Mouse (Mus musculus): ENCODE data around the gene Vti1a. TPM values are rescaled to one million over a fixed set of nuclear protein-coding genes. Genes with fewer than 3 reads are reported as not detected.

Vti1a gene
- polyA plus RNA-seq, 1 experiment from 2014 or later = 26.7 TPM

DNA sequence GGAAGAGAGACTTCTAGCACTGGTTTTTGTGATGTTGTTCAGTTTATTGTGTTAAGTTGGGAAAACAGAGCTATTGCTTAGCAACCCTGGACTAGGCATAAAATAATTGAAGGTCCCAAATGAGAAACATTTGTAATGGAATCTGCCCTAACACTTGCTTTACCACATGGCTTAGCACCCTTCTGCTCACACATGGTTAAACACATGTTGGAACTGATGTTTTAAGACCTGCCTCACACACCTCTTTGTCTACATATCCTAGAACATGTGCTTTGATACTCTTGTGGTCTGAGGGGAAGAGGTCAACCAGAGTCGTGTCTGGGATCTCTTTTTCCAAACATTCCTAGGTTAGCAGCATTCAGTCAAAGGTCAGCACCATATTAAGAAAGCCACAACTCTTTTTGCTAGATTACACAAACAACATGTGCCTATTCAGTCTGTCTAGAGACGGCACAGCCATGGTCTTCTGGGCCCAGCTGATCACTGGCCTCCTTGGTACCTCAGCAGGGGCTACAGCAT, 210.7 kb downstream of the Vti1a start:
- Histone ChIP-seq H3K4me3 (ENCODE audit: low read length) (no peak overlapping the region), H3K36me3 (ENCODE audit: control insufficient read depth, insufficient read depth, low read length) (no peaks in the 10 kb centered on the region), H3K9me3 (ENCODE audit: control insufficient read depth, low read length) (no peaks in the 10 kb centered on the region), H3K9ac (ENCODE audit: low read length) (no peak overlapping the region), H3K4me2 (ENCODE audit: low read depth, low read length) (no peak overlapping the region), H3K27ac (ENCODE audit: low read length) (no peak overlapping the region), H3K27me3 (ENCODE audit: control insufficient read depth, insufficient read depth, low read depth, low read length) (no peaks in the 10 kb centered on the region), H3K4me1 (replicated peaks; ENCODE audit: control insufficient read depth, insufficient read depth, low read length) (no peaks in the 10 kb centered on the region)
- no peak for ATAC-seq (ENCODE audit: low read depth)
- WGBS = 21% methylated on average over 2 of the region's 2 CpGs

DNA sequence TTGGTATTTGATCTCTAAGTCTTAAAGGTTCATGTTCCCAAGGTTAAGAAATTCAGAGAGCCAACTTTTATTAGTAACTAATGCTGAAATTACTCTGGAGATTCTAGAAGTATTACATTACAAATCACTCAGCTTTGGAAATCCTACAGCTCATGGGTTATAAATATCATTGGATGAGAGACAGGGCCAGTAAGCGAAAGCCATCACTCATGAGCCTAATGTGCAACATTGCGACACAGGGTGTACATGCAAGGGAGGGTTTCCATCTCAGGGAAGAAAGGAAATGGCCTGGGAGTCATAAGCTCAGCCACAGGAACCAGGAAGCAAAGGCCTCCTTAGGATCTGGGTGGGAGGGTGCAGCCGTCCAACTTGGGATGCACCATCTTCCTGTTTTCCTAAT, 213.9 kb downstream of the Vti1a start:
- H3K9ac ChIP-seq (ENCODE audit: low read length) = no peak overlapping the region
- no peak for ATAC-seq (ENCODE audit: low read depth)
- 71% methylated on average over 3 of the region's 3 CpGs for WGBS
- no peaks in the 10 kb centered on the region for H3K36me3 ChIP-seq (ENCODE audit: control insufficient read depth, insufficient read depth, low read length)
- no peaks in the 10 kb centered on the region for H3K4me1 ChIP-seq (replicated peaks; ENCODE audit: control insufficient read depth, insufficient read depth, low read length)
- H3K4me2 ChIP-seq (ENCODE audit: low read depth, low read length) = no peak overlapping the region
- no peaks in the 10 kb centered on the region for H3K9me3 ChIP-seq (ENCODE audit: control insufficient read depth, low read length)
- no peak overlapping the region for H3K4me3 ChIP-seq (ENCODE audit: low read length)
- H3K27me3 ChIP-seq (ENCODE audit: control insufficient read depth, insufficient read depth, low read depth, low read length) = no peaks in the 10 kb centered on the region
- H3K27ac ChIP-seq (ENCODE audit: low read length) = no peak overlapping the region

DNA sequence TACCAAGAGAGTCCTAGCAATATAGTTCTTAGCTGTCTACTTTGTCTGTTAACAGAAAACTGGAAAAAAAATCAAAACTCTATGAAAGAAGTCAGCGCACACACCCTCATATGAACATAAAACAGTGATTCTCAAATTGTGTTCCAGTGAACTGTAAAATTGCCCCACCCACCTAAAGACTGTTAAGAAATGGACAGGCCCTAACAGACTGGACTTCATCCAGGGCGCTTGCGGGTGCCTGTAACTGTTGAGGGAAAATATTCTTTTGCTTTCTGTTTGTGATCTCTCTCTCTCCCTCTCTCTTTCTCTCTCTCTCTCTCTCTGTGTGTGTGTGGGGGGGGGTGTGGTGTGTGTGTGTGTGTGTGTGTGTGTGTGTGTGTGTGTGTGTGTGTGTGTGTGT, 216.6 kb downstream of the Vti1a start:
- no peaks in the 10 kb centered on the region for H3K9me3 ChIP-seq (ENCODE audit: control insufficient read depth, low read length)
- WGBS = 93% methylated on average over 3 of the region's 3 CpGs
- no peak overlapping the region for H3K27ac ChIP-seq (ENCODE audit: low read length)
- no peak overlapping the region for H3K4me3 ChIP-seq (ENCODE audit: low read length)
- no peaks in the 10 kb centered on the region for H3K27me3 ChIP-seq (ENCODE audit: control insufficient read depth, insufficient read depth, low read depth, low read length)
- H3K9ac ChIP-seq (ENCODE audit: low read length) = no peak overlapping the region
- no peaks in the 10 kb centered on the region for H3K36me3 ChIP-seq (ENCODE audit: control insufficient read depth, insufficient read depth, low read length)
- no peak for ATAC-seq (ENCODE audit: low read depth)
- H3K4me2 ChIP-seq (ENCODE audit: low read depth, low read length) = no peak overlapping the region
- H3K4me1 ChIP-seq (replicated peaks; ENCODE audit: control insufficient read depth, insufficient read depth, low read length) = no peaks in the 10 kb centered on the region

GRCm38 (mm10) chr19:55536273-55536937, 220.3 kb downstream of the Vti1a start:
- Histone ChIP-seq H3K27me3 (ENCODE audit: control insufficient read depth, insufficient read depth, low read depth, low read length) (no peaks in the 10 kb centered on the region), H3K4me2 (ENCODE audit: low read depth, low read length) (no peak overlapping the region), H3K27ac (ENCODE audit: low read length) (no peak overlapping the region), H3K4me3 (ENCODE audit: low read length) (no peak overlapping the region), H3K4me1 (replicated peaks; ENCODE audit: control insufficient read depth, insufficient read depth, low read length) (no peaks in the 10 kb centered on the region), H3K9ac (ENCODE audit: low read length) (no peak overlapping the region), H3K36me3 (ENCODE audit: control insufficient read depth, insufficient read depth, low read length) (no peaks in the 10 kb centered on the region), H3K9me3 (ENCODE audit: control insufficient read depth, low read length) (no peaks in the 10 kb centered on the region)
- ATAC-seq (ENCODE audit: low read depth) = no peak
- 79% methylated on average over 7 of the region's 7 CpGs for WGBS

DNA sequence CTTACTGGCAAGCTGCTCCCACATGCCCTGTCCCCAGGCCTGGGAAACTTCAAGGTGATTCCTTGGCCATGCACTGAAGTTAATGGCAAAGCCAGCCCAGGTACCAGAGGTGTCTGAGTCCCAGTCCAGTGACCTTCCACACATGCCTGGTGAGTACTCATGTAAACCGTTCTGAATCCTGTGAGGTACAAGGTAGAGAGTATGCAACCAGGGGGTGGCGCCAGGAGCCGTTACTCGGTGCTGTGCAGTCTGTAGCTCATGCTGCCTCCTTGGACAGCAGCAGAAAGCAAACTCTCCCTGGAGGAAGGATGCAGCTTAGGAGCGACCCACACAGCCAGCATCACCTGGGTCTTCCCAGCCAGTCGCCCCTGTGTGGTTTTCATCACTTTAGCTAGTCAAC, 221.6 kb downstream of the Vti1a start:
- Histone ChIP-seq H3K9me3 (ENCODE audit: control insufficient read depth, low read length) (no peaks in the 10 kb centered on the region), H3K27ac (ENCODE audit: low read length) (no peak overlapping the region), H3K4me3 (ENCODE audit: low read length) (no peak overlapping the region), H3K4me2 (ENCODE audit: low read depth, low read length) (no peak overlapping the region), H3K36me3 (ENCODE audit: control insufficient read depth, insufficient read depth, low read length) (no peaks in the 10 kb centered on the region), H3K9ac (ENCODE audit: low read length) (no peak overlapping the region), H3K27me3 (ENCODE audit: control insufficient read depth, insufficient read depth, low read depth, low read length) (no peaks in the 10 kb centered on the region), H3K4me1 (replicated peaks; ENCODE audit: control insufficient read depth, insufficient read depth, low read length) (no peaks in the 10 kb centered on the region; the same call in 1 of the 2 replicates)
- no peak for ATAC-seq (ENCODE audit: low read depth)
- WGBS = 37% methylated on average over 6 of the region's 6 CpGs

DNA sequence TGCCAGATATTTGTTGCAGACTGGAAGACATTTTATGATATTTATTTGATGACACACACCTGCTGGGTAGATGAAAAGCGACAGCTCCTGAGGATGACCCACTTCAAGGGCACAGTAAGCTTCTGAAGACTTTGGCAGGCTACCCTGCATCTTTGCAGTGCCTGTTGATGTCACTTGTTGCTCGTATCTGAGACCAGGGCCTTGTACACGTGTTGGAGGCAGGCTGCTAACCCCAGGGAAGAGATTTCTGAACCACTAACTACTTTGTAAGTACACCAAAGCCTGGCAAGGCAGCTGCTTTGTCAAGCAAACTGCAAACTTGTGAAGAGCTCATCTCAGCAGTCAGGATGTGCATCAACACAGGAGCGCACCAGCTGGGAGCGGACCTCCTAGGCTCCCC, 225.5 kb downstream of the Vti1a start:
- H3K36me3 ChIP-seq (ENCODE audit: control insufficient read depth, insufficient read depth, low read length) = no peaks in the 10 kb centered on the region
- no peak overlapping the region for H3K9ac ChIP-seq (ENCODE audit: low read length)
- H3K27me3 ChIP-seq (ENCODE audit: control insufficient read depth, insufficient read depth, low read depth, low read length) = peaks cover 3% of the 10 kb centered on the region; the same call in 1 of the 2 replicates
- H3K27ac ChIP-seq (ENCODE audit: low read length) = no peak overlapping the region
- 78% methylated on average over 5 of the region's 5 CpGs for WGBS
- no peaks in the 10 kb centered on the region; the same call in 1 of the 2 replicates for H3K4me1 ChIP-seq (replicated peaks; ENCODE audit: control insufficient read depth, insufficient read depth, low read length)
- no peak overlapping the region for H3K4me3 ChIP-seq (ENCODE audit: low read length)
- no peaks in the 10 kb centered on the region for H3K9me3 ChIP-seq (ENCODE audit: control insufficient read depth, low read length)
- H3K4me2 ChIP-seq (ENCODE audit: low read depth, low read length) = no peak overlapping the region
- ATAC-seq (ENCODE audit: low read depth) = no peak

DNA sequence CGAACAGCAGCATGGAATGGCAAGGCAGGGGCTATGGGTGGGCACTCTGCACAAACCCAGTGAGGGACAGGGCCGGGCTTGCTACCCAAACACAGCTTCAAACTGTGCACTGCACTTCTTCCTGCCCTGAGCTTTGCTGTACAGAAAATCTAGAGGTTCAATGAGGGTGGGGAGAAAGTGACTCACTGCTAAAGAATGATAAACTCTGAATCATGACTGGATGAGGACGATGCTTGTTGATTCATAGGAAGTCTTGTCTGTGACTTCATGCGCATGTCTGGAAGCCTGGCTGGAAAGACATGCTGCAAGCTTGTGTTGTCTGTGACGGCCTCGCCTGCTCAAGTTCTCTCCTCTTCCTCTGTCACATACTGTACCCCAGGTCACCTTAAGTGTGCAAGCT, 226.4 kb downstream of the Vti1a start:
- ATAC-seq (ENCODE audit: low read depth) = peak; percentile 52
- H3K27me3 ChIP-seq (ENCODE audit: control insufficient read depth, insufficient read depth, low read depth, low read length) = peaks cover 7% of the 10 kb centered on the region
- no peak overlapping the region for H3K9ac ChIP-seq (ENCODE audit: low read length)
- no peaks in the 10 kb centered on the region for H3K36me3 ChIP-seq (ENCODE audit: control insufficient read depth, insufficient read depth, low read length)
- no peak overlapping the region for H3K4me2 ChIP-seq (ENCODE audit: low read depth, low read length)
- no peak overlapping the region for H3K4me3 ChIP-seq (ENCODE audit: low read length)
- H3K27ac ChIP-seq (ENCODE audit: low read length) = no peak overlapping the region
- WGBS = 51% methylated on average over 6 of the region's 6 CpGs
- H3K9me3 ChIP-seq (ENCODE audit: control insufficient read depth, low read length) = no peaks in the 10 kb centered on the region
- no peaks in the 10 kb centered on the region; the same call in 1 of the 2 replicates for H3K4me1 ChIP-seq (replicated peaks; ENCODE audit: control insufficient read depth, insufficient read depth, low read length)

DNA sequence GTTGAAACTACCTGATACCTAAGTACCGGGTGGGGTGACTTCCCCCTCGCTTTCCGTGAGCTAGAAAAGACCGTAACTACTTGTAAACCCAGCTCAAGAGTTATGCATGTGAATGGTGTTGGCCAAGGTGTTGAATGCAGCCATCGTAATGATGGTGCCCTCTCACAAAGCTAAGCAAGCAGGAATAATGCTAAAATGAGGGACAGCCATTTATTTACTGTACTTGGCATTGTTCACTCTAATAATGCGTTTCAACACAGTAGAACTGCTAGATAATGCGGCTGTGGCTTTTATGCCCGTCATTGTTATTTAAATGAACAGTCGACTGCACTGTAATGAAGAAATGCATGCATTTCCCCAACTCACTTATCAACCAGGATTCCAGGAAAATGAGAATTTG, 227.1 kb downstream of the Vti1a start:
- no peak overlapping the region for H3K4me2 ChIP-seq (ENCODE audit: low read depth, low read length)
- H3K27me3 ChIP-seq (ENCODE audit: control insufficient read depth, insufficient read depth, low read depth, low read length) = peaks cover 9% of the 10 kb centered on the region
- WGBS = 93% methylated on average over 9 of the region's 9 CpGs
- H3K9me3 ChIP-seq (ENCODE audit: control insufficient read depth, low read length) = no peaks in the 10 kb centered on the region
- no peak overlapping the region for H3K9ac ChIP-seq (ENCODE audit: low read length)
- ATAC-seq (ENCODE audit: low read depth) = no peak
- H3K27ac ChIP-seq (ENCODE audit: low read length) = no peak overlapping the region
- H3K36me3 ChIP-seq (ENCODE audit: control insufficient read depth, insufficient read depth, low read length) = no peaks in the 10 kb centered on the region
- no peaks in the 10 kb centered on the region; the same call in 1 of the 2 replicates for H3K4me1 ChIP-seq (replicated peaks; ENCODE audit: control insufficient read depth, insufficient read depth, low read length)
- no peak overlapping the region for H3K4me3 ChIP-seq (ENCODE audit: low read length)

- no peak overlapping the region for H3K4me2 ChIP-seq (ENCODE audit: low read depth, low read length)
- ATAC-seq (ENCODE audit: low read depth) = no peak
- no peak overlapping the region for H3K27ac ChIP-seq (ENCODE audit: low read length)
- H3K36me3 ChIP-seq (ENCODE audit: control insufficient read depth, insufficient read depth, low read length) = no peaks in the 10 kb centered on the region
- no peak overlapping the region for H3K4me3 ChIP-seq (ENCODE audit: low read length)
- WGBS = 60% methylated on average over 5 of the region's 5 CpGs
- peaks cover 19% of the 10 kb centered on the region for H3K27me3 ChIP-seq (ENCODE audit: control insufficient read depth, insufficient read depth, low read depth, low read length)
- H3K4me1 ChIP-seq (replicated peaks; ENCODE audit: control insufficient read depth, insufficient read depth, low read length) = no peaks in the 10 kb centered on the region; the same call in 1 of the 2 replicates
- no peaks in the 10 kb centered on the region for H3K9me3 ChIP-seq (ENCODE audit: control insufficient read depth, low read length)
- no peak overlapping the region for H3K9ac ChIP-seq (ENCODE audit: low read length)
These were observed 228.4 kb downstream of the Vti1a start for GRCm38 (mm10) chr19:55544498-55544897.
